ENCODE assay signal across 13 mouse cellular contexts in the genomic region with DNA sequence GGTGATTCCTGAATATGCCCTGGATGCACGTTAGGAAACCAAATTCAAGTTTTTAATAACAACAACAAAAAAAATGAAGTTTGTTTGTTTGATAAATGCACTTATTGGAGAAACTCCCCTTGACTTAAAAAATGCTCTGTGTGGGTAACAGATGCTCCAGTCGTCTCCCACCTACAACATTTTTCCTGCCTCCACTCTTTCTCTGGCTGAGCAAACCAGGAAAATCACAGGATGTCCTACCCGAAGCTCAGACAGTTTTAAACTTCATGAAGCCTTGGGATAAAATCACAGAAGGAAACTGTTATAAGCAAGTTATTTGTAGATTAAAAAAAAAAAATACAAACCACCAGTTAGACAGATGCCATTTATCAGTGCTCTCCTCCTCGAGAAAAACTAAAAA.
"Had no signal": no experiment of that assay in that cellular context is flagged by ENCODE, and none has a peak within 500 bp of the region (broad histone marks: within the 10 kb centered on the region; RNA-seq: fewer than 3 reads in every experiment).

No protein-coding gene starts in this region.

- ATAC-seq: midbrain, embryonic 16.5 days had no signal

- DNase-seq: lung, adult 18-20 months; lung, embryonic 14.5 days; lung, postnatal 10 days; lung, postnatal 4 days; midbrain, embryonic 14.5 days; retina, postnatal 1 day; right cerebral cortex, postnatal 25 days; right cerebral cortex, postnatal 4 days; spleen, adult 18-20 months; thymus, adult 2 months; thymus, postnatal 25 days; thymus, postnatal 4 days had no signal
